Mouse (Mus musculus): Measurements from ENCODE around the gene Gm20388. TPM values are rescaled to one million over a fixed set of nuclear protein-coding genes. Genes with fewer than 3 reads are reported as not detected.
A peak's percentile ranks its signal among the peaks of the same experiment; 100 is the strongest.

Gene Gm20388
- polyA plus RNA-seq, 1 experiment: 10.6 TPM

- 62% methylated on average over 14 of the region's 14 CpGs for WGBS
- no peaks in the 10 kb centered on the region for H3K4me1 ChIP-seq (ENCODE audit: control insufficient read depth, insufficient read depth, low read length)
- no peak overlapping the region for H3K27ac ChIP-seq (ENCODE audit: control insufficient read depth, insufficient read depth, low read depth, low read length, poor library complexity)
- TF ChIP-seq CTCF (IDR thresholded peaks at IDR 0.05; ENCODE audit: control insufficient read depth, insufficient read depth, low read length) (no peak), POLR2A (IDR thresholded peaks at IDR 0.05; ENCODE audit: borderline replicate concordance, control insufficient read depth, low read depth, low read length) (no peak)
- H3K4me3 ChIP-seq (replicated peaks; ENCODE audit: control insufficient read depth, low read depth, low read length): no peak overlapping the region
Measured at GRCm38 (mm10) chr8:121687455-121688161, 1777.0 kb downstream of the Gm20388 start.

GRCm38 (mm10) chr8:121688496-121688895 is 1777.9 kb downstream of the Gm20388 start:
- Histone ChIP-seq H3K4me1 (ENCODE audit: control insufficient read depth, insufficient read depth, low read length) (no peaks in the 10 kb centered on the region), H3K4me3 (replicated peaks; ENCODE audit: control insufficient read depth, low read depth, low read length) (no peak overlapping the region), H3K27ac (ENCODE audit: control insufficient read depth, insufficient read depth, low read depth, low read length, poor library complexity) (no peak overlapping the region)
- WGBS: 54% methylated on average over 5 of the region's 5 CpGs
- TF ChIP-seq CTCF (IDR thresholded peaks at IDR 0.05; ENCODE audit: control insufficient read depth, insufficient read depth, low read length): no peak

GRCm38 (mm10) chr8:121694453-121694852 is 1783.8 kb downstream of the Gm20388 start:
- TF ChIP-seq CTCF (IDR thresholded peaks at IDR 0.05; ENCODE audit: control insufficient read depth, insufficient read depth, low read length): peak; percentile 80
- TF ChIP-seq POLR2A (IDR thresholded peaks at IDR 0.05; ENCODE audit: borderline replicate concordance, control insufficient read depth, low read depth, low read length): no peak
- no peak overlapping the region for H3K27ac ChIP-seq (ENCODE audit: control insufficient read depth, insufficient read depth, low read depth, low read length, poor library complexity)
- no peaks in the 10 kb centered on the region; the same call in 1 of the 2 replicates for H3K4me1 ChIP-seq (ENCODE audit: control insufficient read depth, insufficient read depth, low read length)
- WGBS: 49% methylated on average over 4 of the region's 4 CpGs
- no peak overlapping the region for H3K4me3 ChIP-seq (replicated peaks; ENCODE audit: control insufficient read depth, low read depth, low read length)

- H3K27ac ChIP-seq (ENCODE audit: control insufficient read depth, insufficient read depth, low read depth, low read length, poor library complexity): no peak overlapping the region
Measured at GRCm38 (mm10) chr8:121695585-121696184, 1785.0 kb downstream of the Gm20388 start.

GRCm38 (mm10) chr8:121697735-121698614 is 1787.3 kb downstream of the Gm20388 start:
- Histone ChIP-seq H3K4me1 (ENCODE audit: control insufficient read depth, insufficient read depth, low read length) (no peaks in the 10 kb centered on the region; the same call in 1 of the 2 replicates), H3K27ac (ENCODE audit: control insufficient read depth, insufficient read depth, low read depth, low read length, poor library complexity) (no peak overlapping the region), H3K4me3 (replicated peaks; ENCODE audit: control insufficient read depth, low read depth, low read length) (no peak overlapping the region)
- 11% methylated on average over 16 of the region's 17 CpGs for WGBS
- no peak for TF ChIP-seq CTCF (IDR thresholded peaks at IDR 0.05; ENCODE audit: control insufficient read depth, insufficient read depth, low read length)
- TF ChIP-seq POLR2A (IDR thresholded peaks at IDR 0.05; ENCODE audit: borderline replicate concordance, control insufficient read depth, low read depth, low read length): no peak

More at GRCm38 (mm10) chr8:121695585-121696184, 1785.0 kb downstream of the Gm20388 start:
- Histone ChIP-seq H3K4me3 (replicated peaks; ENCODE audit: control insufficient read depth, low read depth, low read length) (no peak overlapping the region), H3K4me1 (ENCODE audit: control insufficient read depth, insufficient read depth, low read length) (no peaks in the 10 kb centered on the region; the same call in 1 of the 2 replicates)
- TF ChIP-seq CTCF (IDR thresholded peaks at IDR 0.05; ENCODE audit: control insufficient read depth, insufficient read depth, low read length) (no peak), POLR2A (IDR thresholded peaks at IDR 0.05; ENCODE audit: borderline replicate concordance, control insufficient read depth, low read depth, low read length) (no peak)
- WGBS: 32% methylated on average over 6 of the region's 6 CpGs

- H3K4me3 ChIP-seq (replicated peaks; ENCODE audit: control insufficient read depth, low read depth, low read length): no peak overlapping the region
- 7% methylated on average over 9 of the region's 9 CpGs for WGBS
- no peaks in the 10 kb centered on the region; the same call in 1 of the 2 replicates for H3K4me1 ChIP-seq (ENCODE audit: control insufficient read depth, insufficient read depth, low read length)
- TF ChIP-seq CTCF (IDR thresholded peaks at IDR 0.05; ENCODE audit: control insufficient read depth, insufficient read depth, low read length): no peak
- H3K27ac ChIP-seq (ENCODE audit: control insufficient read depth, insufficient read depth, low read depth, low read length, poor library complexity): no peak overlapping the region
Measured at GRCm38 (mm10) chr8:121698615-121699101, 1788.0 kb downstream of the Gm20388 start.

GRCm38 (mm10) chr8:121699936-121700335 is 1789.3 kb downstream of the Gm20388 start:
- 90% methylated on average over 2 of the region's 2 CpGs for WGBS
- Histone ChIP-seq H3K4me1 (ENCODE audit: control insufficient read depth, insufficient read depth, low read length) (no peaks in the 10 kb centered on the region; the same call in 1 of the 2 replicates), H3K27ac (ENCODE audit: control insufficient read depth, insufficient read depth, low read depth, low read length, poor library complexity) (no peak overlapping the region), H3K4me3 (replicated peaks; ENCODE audit: control insufficient read depth, low read depth, low read length) (no peak overlapping the region)
- TF ChIP-seq CTCF (IDR thresholded peaks at IDR 0.05; ENCODE audit: control insufficient read depth, insufficient read depth, low read length) (no peak), POLR2A (IDR thresholded peaks at IDR 0.05; ENCODE audit: borderline replicate concordance, control insufficient read depth, low read depth, low read length) (no peak)

- H3K27ac ChIP-seq (ENCODE audit: control insufficient read depth, insufficient read depth, low read depth, low read length, poor library complexity): no peak overlapping the region
- TF ChIP-seq POLR2A (IDR thresholded peaks at IDR 0.05; ENCODE audit: borderline replicate concordance, control insufficient read depth, low read depth, low read length) (no peak), CTCF (IDR thresholded peaks at IDR 0.05; ENCODE audit: control insufficient read depth, insufficient read depth, low read length) (no peak)
- no peak overlapping the region for H3K4me3 ChIP-seq (replicated peaks; ENCODE audit: control insufficient read depth, low read depth, low read length)
- no peaks in the 10 kb centered on the region for H3K4me1 ChIP-seq (ENCODE audit: control insufficient read depth, insufficient read depth, low read length)
- 55% methylated on average over 3 of the region's 3 CpGs for WGBS
Measured at GRCm38 (mm10) chr8:121705174-121705573, 1794.5 kb downstream of the Gm20388 start.

Measured in bone marrow, adult 2 months (tissue).